Mouse (Mus musculus): ENCODE measurements around the gene Aprt.

DNA sequence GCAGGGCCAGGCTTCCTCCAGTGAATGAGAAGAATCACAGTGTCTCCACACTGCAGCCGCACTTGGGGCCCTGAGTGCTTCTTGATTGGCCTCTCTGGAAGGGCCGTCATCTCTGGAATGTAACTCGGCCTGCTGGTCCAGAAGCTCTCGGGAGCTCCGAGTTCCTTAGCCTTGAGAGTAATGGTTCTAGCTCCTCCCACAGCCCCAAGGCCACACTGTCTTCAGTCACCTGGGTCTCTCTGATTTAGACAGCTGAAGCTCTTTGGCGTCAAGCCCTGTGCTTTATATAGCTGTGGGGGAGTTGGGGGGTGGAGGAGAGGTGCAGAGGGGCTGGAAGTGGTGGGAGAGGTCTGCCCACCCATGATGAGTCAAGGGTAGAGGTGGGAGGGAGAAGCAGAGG lies 39.7 kb downstream of the Aprt start:
- TF ChIP-seq CTCF (conservative IDR thresholded peaks at IDR 0.05; ENCODE audit: low read length) = no peak
- TF ChIP-seq POU5F1 (IDR thresholded peaks at IDR 0.05; ENCODE audit: borderline replicate concordance, low read length) = no peak
- no peak for TF ChIP-seq NANOG (IDR thresholded peaks at IDR 0.05; ENCODE audit: borderline replicate concordance, low read length)
